Mouse (Mus musculus) neural tube, embryonic 12.5 days (tissue): ENCODE results near the gene Prkra. TPM values are rescaled to one million over a fixed set of nuclear protein-coding genes. Genes with fewer than 3 reads are reported as not detected.

Experiments used
- ATAC-seq: fragments of 200-750 bp; cut with Nextera tagmentation; 2 replicates; pipeline ENCODE4 v1.8.0; 2017; ENCODE audit warnings: low read depth, mild to moderate bottlenecking, moderate TSS enrichment, moderate library complexity; ENCODE audit not compliant: low FRiP score
- H3K27ac ChIP-seq: fragments of 300-500 bp; sonication (generic); 2 replicates; pipeline ENCODE4 v1.5.1; 2016
- H3K27me3 ChIP-seq: fragments of 300-500 bp; sonication (generic); replicated peaks from 2 replicates; pipeline ENCODE4 v1.6.1; 2016; ENCODE audit warnings: mild to moderate bottlenecking
- H3K36me3 ChIP-seq: fragments of 300-500 bp; sonication (generic); 2 replicates; pipeline ENCODE4 v1.6.1; 2016; ENCODE audit warnings: mild to moderate bottlenecking
- H3K4me1 ChIP-seq: fragments of 300-500 bp; sonication (generic); 2 replicates; pipeline ENCODE4 v1.6.1; 2016
- H3K4me2 ChIP-seq: fragments of 300-500 bp; sonication (generic); replicated peaks from 2 replicates; pipeline ENCODE4 v1.6.1; 2016; ENCODE audit warnings: mild to moderate bottlenecking
- H3K4me3 ChIP-seq: fragments of 300-500 bp; sonication (generic); 2 replicates; pipeline ENCODE4 v1.5.1; 2016
- H3K9ac ChIP-seq: fragments of 300-500 bp; sonication (generic); 2 replicates; pipeline ENCODE4 v1.6.1; 2016; ENCODE audit warnings: mild to moderate bottlenecking
- H3K9me3 ChIP-seq: fragments of 300-500 bp; sonication (generic); 2 replicates; pipeline ENCODE4 v1.6.1; 2016; ENCODE audit warnings: mild to moderate bottlenecking
- WGBS: fragments of 180-500 bp; shearing (Covaris S2); methylation state at CpG from one replicate; pipeline ENCODE4 v1.1.7; 2016; 5-methylcytosine and 5-hydroxymethylcytosine counted together
- polyA plus RNA-seq: library from polyadenylated mRNA; unstranded; fragments of >200 nt; fragmentation: Nextera tagmentation; extraction: Ambion mirVana; gene quantifications from 2 replicates; pipeline ENCODE4 v1.2.1, GENCODE M21; 2016

Gene Prkra
- polyA plus RNA-seq = 87.4 and 90.1 TPM in 2 replicates

DNA sequence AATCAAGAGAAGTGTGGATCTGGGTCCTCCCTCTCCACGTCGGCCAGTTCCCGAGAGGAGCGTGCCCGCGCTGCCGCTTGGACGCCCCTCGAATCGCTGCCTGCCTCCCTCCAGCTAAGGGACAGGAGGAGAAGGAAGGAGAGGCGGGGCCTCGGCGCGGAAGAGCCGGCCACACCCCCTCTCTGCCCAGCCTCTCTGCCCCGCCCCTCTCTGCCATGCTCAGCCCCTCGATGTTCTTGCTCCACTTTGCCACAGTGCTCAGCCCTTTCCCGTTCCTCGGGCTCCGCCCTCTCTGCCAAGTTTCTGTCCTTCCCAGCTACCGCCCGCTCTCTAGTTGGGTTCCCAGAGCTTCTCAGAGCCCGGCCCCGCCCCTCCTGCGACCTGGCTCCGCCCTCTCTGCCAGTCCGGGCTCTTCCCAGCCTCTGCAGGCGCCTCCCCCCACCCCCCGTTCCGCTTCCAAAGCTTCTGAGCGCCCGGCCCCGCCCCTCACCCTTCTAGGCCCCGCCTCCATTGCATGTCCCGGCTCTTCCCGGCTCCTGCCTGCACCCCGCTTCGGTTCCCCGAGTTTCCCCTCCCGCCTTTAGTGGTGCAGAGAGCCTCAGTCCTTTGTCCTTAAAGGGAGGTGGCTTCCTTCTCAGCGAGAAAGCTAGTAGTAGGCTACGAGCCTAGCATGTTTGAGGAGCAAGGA, at the start of gene Prkra, which contains the start of gene Pjvk:
TSS of gene Prkra (minus strand) at position 133 of the 688 bp plus-strand sequence.
TSS of gene Pjvk (plus strand) at position 594 of the 688 bp plus-strand sequence.
- Histone ChIP-seq H3K27ac (peak within 1 kb of the TSS; percentile 78), H3K27me3 (no peaks in the 10 kb centered on the region), H3K36me3 (0 out of 2 replicates have a peak, but pooled peaks cover 2% of the 10 kb centered on the region), H3K4me3 (peak within 1 kb of the TSS; percentile 68), H3K9ac (peak within 1 kb of the TSS; percentile 79), H3K4me2 (peak within 1 kb of the TSS; percentile 69), H3K4me1 (peaks cover 16% of the 10 kb centered on the region), H3K9me3 (no peaks in the 10 kb centered on the region)
- WGBS = under 1% methylated on average over 39 of the region's 42 CpGs
- ATAC-seq = peak; percentile 98

DNA sequence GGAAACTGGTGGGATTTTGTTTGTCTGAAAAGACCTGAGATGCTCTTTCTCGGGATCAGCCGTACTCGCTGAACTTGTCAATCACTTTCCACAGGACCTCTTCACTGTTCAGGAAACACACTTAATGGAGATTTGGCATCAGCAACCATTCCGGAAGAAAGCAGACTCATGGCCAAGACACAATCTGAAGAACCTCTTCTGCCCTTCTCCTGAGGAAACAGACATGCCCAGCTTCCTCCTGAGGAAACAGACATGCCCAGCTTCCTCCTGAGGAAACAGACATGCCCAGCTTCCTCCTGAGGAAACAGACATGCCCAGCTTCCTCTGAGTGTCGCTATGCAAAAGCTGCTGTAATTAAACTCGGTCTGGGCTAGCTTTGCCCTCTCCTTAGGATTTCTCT, 47.5 kb upstream of the Prkra start:
- H3K9me3 ChIP-seq = no peaks in the 10 kb centered on the region
- peaks cover 52% of the 10 kb centered on the region for H3K36me3 ChIP-seq
- H3K9ac ChIP-seq = no peak overlapping the region
- 94% methylated on average over 6 of the region's 6 CpGs for WGBS
- no peak overlapping the region for H3K4me3 ChIP-seq
- no peak for ATAC-seq
- H3K27ac ChIP-seq = no peak overlapping the region
- no peaks in the 10 kb centered on the region for H3K4me1 ChIP-seq
- H3K27me3 ChIP-seq = no peaks in the 10 kb centered on the region
- H3K4me2 ChIP-seq = no peak overlapping the region

DNA sequence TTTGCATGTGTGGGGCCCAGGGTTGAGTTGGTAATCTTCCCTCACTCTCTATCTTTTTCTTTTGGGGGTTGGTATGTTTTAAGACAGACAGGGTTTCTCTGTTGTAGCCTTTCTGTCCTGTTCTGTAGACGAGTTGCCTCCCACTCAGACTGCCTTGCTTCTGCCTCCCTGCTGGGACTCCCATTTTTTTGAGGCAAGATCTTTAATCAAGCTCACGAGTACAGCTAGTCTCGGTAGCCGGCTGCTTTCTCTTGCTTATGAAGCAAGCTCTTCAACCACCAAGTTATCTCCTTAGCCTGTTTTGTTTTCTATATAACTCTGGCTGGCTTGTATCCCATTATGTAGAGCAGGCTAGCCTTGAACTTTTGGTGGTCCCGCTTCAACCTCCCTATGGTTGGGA, 46.0 kb upstream of the Prkra start:
- Histone ChIP-seq H3K36me3 (peaks cover 52% of the 10 kb centered on the region), H3K27me3 (no peaks in the 10 kb centered on the region), H3K27ac (no peak overlapping the region), H3K9ac (no peak overlapping the region), H3K4me3 (no peak overlapping the region), H3K4me1 (no peaks in the 10 kb centered on the region), H3K9me3 (no peaks in the 10 kb centered on the region), H3K4me2 (no peak overlapping the region)
- 87% methylated on average over 5 of the region's 5 CpGs for WGBS
- ATAC-seq = no peak

DNA sequence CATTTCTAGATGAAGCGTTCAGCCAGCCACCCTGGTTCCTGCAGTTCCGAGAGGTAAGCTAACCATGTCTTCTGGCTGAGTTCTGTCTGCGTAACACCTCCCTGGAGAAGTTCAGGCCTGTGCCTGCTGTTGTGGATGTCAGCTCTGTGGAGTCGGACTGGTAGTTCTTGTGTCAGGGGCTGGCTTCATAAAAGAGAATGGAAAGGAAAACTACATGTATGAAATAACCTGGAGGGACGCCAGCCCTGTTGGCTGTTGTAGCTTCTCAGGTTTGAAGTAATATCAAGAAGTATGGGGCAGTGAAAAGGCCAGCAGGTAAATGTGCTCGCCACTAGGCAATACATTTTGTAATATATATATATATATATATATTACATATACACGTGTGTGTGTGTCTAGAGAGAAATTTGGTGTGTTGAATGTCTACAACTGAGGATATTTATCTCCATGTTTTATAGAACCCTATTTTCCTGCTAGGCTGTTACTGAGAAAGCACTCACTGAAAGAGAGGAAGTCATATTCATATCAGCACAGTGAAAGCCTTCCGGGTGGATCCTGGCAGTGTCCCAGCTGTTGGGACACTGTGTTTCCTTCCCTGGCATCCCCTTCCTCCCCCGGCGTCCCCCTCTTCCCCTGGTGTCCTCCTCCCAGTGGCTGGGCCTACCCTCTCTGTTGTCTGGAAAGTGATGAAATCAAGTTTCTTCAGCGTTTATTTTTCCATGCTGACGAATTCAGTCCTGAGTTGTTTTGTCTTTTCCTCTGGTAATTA, 42.8 kb upstream of the Prkra start:
- Histone ChIP-seq H3K4me1 (no peaks in the 10 kb centered on the region), H3K4me3 (no peak overlapping the region), H3K27me3 (no peaks in the 10 kb centered on the region), H3K27ac (no peak overlapping the region), H3K9me3 (no peaks in the 10 kb centered on the region), H3K36me3 (peaks cover 72% of the 10 kb centered on the region), H3K4me2 (no peak overlapping the region), H3K9ac (no peak overlapping the region)
- ATAC-seq = no peak
- 93% methylated on average over 12 of the region's 12 CpGs for WGBS

DNA sequence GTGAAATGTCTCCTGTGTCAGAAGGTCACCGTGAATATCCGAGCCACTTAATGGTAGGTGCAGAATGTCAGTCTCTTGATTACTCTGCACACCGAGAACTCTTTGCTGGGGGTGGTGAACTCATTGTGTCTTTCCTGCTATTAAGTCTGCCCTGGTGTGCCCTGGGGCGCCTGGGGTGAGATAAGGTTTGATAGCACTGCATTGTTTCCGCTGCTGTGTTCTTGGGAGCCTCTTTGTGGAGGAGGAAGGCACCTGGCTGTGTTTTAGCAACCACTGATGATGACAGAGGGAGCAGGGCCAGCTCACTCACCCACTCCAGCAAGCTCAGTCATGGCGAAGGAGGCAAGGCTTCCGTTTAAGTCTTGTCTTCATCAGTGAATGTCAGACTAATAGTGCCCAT, 40.3 kb upstream of the Prkra start:
- no peaks in the 10 kb centered on the region for H3K4me1 ChIP-seq
- no peaks in the 10 kb centered on the region for H3K9me3 ChIP-seq
- H3K9ac ChIP-seq = no peak overlapping the region
- no peak overlapping the region for H3K4me2 ChIP-seq
- 52% methylated on average over 7 of the region's 7 CpGs for WGBS
- H3K27me3 ChIP-seq = no peaks in the 10 kb centered on the region
- no peak for ATAC-seq
- H3K36me3 ChIP-seq = peaks cover 65% of the 10 kb centered on the region
- no peak overlapping the region for H3K27ac ChIP-seq
- H3K4me3 ChIP-seq = no peak overlapping the region

DNA sequence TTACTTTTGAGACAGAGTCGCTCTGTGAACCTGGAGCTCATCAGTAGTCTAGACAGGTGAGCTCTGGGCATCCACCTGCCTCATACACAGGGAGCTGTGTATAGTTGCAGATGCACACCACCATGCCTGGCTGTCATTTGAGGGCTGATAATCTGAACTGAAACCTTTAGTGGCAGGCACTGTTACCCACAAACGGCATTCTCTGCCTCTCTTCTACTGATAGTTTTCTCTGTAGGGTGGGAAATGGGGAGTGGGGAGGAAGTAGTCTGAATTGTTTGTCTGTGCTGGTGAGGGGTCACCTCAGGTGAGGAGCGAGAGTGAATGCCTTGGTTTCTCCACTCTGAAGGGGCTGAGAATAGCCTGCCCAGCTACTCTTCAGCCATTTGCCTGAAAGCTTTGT, 39.8 kb upstream of the Prkra start:
- Histone ChIP-seq H3K27ac (no peak overlapping the region), H3K27me3 (no peaks in the 10 kb centered on the region), H3K4me2 (no peak overlapping the region), H3K4me1 (no peaks in the 10 kb centered on the region), H3K36me3 (peaks cover 65% of the 10 kb centered on the region), H3K9ac (no peak overlapping the region), H3K4me3 (no peak overlapping the region), H3K9me3 (no peaks in the 10 kb centered on the region)
- 69% methylated on average over 3 of the region's 3 CpGs for WGBS
- no peak for ATAC-seq

DNA sequence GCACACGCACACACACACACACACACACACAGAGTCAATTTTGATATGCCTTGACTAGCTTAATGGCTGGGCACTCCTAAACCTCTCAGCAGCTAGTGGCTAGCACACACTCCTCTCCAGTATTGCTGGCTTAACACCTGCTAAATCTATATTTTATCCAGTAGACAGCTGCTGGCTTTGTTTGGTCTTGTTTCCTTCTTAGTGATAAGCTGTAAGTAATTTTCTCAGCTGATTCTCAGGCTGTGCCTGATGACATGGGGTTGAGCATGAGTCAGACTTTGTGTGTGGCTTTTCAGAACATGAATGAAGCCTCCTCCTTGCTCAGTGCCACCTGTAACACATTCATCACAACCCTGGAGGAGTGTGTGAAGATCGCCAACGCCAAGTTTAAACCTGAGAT, 39.2 kb upstream of the Prkra start:
- ATAC-seq = no peak
- WGBS = 90% methylated on average over 3 of the region's 3 CpGs
- no peak overlapping the region for H3K9ac ChIP-seq

DNA sequence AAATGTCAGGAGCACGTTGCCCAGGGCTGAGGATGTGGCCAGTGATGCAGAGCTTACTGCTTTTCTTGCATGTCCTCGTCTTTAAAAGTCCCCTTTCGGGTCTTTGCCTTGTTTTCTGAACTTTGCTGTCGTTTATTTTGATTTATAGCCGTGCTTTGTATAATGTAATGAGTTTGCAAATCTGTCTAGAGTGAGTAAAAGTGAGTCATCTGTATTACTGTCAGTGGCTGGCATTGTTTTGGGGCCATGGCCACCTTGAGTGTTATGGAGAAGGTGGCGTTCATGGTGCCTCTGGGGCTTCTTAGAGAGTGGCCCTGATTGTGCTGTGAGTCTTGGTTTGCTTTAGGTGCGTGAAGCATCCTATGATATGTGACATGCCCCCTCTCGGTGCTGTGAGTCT, 34.5 kb upstream of the Prkra start:
- WGBS = 82% methylated on average over 8 of the region's 8 CpGs
- H3K36me3 ChIP-seq = peaks cover 48% of the 10 kb centered on the region
- no peak overlapping the region for H3K9ac ChIP-seq
- H3K4me2 ChIP-seq = no peak overlapping the region
- H3K27me3 ChIP-seq = no peaks in the 10 kb centered on the region
- H3K4me1 ChIP-seq = no peaks in the 10 kb centered on the region
- no peak overlapping the region for H3K4me3 ChIP-seq
- no peak for ATAC-seq
- H3K9me3 ChIP-seq = no peaks in the 10 kb centered on the region
- no peak overlapping the region for H3K27ac ChIP-seq

More for the DNA sequence above, 39.2 kb upstream of the Prkra start:
- H3K27me3 ChIP-seq = no peaks in the 10 kb centered on the region
- no peaks in the 10 kb centered on the region for H3K4me1 ChIP-seq
- H3K36me3 ChIP-seq = peaks cover 66% of the 10 kb centered on the region
- no peaks in the 10 kb centered on the region for H3K9me3 ChIP-seq
- no peak overlapping the region for H3K27ac ChIP-seq
- H3K4me2 ChIP-seq = no peak overlapping the region
- H3K4me3 ChIP-seq = no peak overlapping the region

DNA sequence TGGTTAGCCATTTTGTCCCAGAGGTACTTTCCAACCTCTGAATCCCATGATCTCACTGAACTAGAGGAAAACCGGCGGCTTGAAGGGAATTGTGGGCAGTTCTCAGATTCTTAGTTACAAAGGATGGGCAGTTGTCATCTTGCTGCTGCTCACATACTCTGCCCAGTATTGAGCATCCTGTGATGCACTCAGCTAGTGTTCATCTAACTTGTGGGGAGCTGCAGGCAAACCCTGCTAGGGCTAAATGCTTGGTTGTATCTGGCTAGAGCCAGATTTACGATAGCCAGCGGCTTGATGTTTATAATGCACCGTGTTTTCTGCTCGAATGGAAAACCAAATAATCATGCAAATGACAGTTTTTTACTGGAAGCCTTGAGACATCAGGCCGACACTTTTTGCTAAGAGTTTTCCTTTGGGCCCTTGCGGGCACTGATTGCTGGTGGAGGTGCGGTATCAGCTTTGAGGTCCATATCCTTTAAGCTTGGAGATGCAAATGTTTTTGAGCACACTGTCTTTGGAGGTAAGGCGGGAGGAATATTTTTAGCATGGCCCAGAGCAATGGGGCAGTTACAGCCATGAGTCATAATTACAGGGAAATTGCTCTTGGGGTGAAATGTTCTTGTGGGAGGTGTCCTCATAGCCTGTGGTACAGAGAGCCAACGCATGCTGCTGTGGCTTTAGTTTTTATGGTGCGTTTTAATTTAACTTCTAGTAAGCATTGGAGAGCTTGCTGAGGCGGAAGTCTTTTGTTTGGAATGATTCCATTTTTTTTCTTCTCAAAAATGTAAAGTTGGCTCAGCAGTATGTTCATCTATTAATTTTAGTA, 28.8 kb upstream of the Prkra start:
- Histone ChIP-seq H3K4me1 (peaks cover 23% of the 10 kb centered on the region), H3K9me3 (no peaks in the 10 kb centered on the region), H3K27ac (no peak overlapping the region), H3K4me3 (peak overlapping the region; percentile 87), H3K36me3 (peaks cover 3% of the 10 kb centered on the region; the same call in 1 of the 2 replicates), H3K9ac (peak overlapping the region; percentile 86), H3K4me2 (peak overlapping the region; percentile 83), H3K27me3 (no peaks in the 10 kb centered on the region)
- 40% methylated on average over 13 of the region's 13 CpGs for WGBS
- ATAC-seq = no peak

DNA sequence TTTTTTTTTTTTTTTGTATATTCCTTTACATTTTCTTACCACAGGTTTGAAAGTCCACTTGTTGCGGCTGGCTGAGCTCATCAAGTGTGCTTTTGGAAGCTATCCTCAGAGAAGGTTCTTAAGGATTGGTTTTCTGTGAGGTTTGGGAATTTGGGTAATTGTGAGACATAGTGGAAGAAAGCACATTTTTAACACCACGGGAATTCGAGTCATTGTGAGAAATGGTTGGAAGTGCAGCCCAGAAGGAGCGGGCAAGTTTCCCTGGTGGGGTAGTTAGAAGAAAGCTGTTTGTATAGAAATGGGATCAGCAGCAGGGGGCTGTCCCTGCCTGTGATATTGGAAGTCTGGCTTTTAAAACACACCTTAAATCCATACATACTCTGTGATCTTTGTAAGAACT, 28.1 kb upstream of the Prkra start:
- Histone ChIP-seq H3K4me1 (peaks cover 24% of the 10 kb centered on the region), H3K9ac (peak overlapping the region; percentile 86), H3K4me2 (peak overlapping the region; percentile 83)

DNA sequence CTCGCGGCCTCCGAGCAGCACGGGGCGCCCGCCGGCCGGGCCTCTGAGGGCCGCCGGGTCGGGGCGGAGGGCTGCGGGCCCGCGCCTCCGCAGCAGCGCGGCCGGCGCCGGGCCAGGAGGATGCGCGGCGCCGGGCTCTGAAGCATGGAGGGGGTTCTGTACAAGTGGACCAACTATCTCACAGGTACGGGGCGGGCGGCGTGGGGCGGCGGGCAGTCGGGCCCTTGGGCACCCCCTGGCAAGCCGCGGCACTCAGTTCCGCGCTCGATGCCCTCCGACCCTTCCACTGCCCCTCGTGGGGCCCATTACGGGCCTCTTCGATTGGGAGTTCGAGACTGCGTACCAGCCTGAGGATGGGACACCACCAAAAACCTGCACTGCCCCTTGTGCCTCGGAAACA, 27.6 kb upstream of the Prkra start:
- Histone ChIP-seq H3K9me3 (no peaks in the 10 kb centered on the region), H3K4me2 (peak overlapping the region; percentile 83), H3K27ac (peak overlapping the region; percentile 62), H3K27me3 (no peaks in the 10 kb centered on the region), H3K9ac (peak overlapping the region; percentile 86), H3K4me3 (peak overlapping the region; percentile 87), H3K36me3 (0 out of 2 replicates have a peak, but pooled peaks cover 3% of the 10 kb centered on the region), H3K4me1 (peaks cover 24% of the 10 kb centered on the region)
- WGBS = under 1% methylated on average over 44 of the region's 44 CpGs
- peak; percentile 28 for ATAC-seq

More for the DNA sequence above, 28.1 kb upstream of the Prkra start:
- 0 out of 2 replicates have a peak, but pooled peaks cover 3% of the 10 kb centered on the region for H3K36me3 ChIP-seq
- no peak overlapping the region for H3K27ac ChIP-seq
- no peaks in the 10 kb centered on the region for H3K27me3 ChIP-seq
- no peak for ATAC-seq
- WGBS = 11% methylated on average over 4 of the region's 4 CpGs
- peak overlapping the region; percentile 87 for H3K4me3 ChIP-seq
- no peaks in the 10 kb centered on the region for H3K9me3 ChIP-seq
